Mouse (Mus musculus): ENCODE data around the gene Zfp946. TPM values are rescaled to one million over a fixed set of nuclear protein-coding genes. Genes with fewer than 3 reads are reported as not detected.

The Zfp946 gene
- polyA plus RNA-seq (2021; fragmentation: Nextera tagmentation) = 3.8 and 4.2 TPM in 2 replicates
- long read RNA-seq, experiment 1, transcript Zfp946-202 (7 exons, 2,926 nt) = major isoform, 5 of 10 reads
- long read RNA-seq, experiment 1, partial matches to known transcripts = 0 of 10 reads
- long read RNA-seq, experiment 1, other reads (novel, unspliced or antisense) = 5 of 10 reads
- long read RNA-seq, experiment 2, transcript Zfp946-202 (7 exons, 2,926 nt) = major isoform, 23 of 57 reads
- long read RNA-seq, experiment 2, partial matches to known transcripts = 2 of 57 reads
- long read RNA-seq, experiment 2, other reads (novel, unspliced or antisense) = 29 of 57 reads

DNA sequence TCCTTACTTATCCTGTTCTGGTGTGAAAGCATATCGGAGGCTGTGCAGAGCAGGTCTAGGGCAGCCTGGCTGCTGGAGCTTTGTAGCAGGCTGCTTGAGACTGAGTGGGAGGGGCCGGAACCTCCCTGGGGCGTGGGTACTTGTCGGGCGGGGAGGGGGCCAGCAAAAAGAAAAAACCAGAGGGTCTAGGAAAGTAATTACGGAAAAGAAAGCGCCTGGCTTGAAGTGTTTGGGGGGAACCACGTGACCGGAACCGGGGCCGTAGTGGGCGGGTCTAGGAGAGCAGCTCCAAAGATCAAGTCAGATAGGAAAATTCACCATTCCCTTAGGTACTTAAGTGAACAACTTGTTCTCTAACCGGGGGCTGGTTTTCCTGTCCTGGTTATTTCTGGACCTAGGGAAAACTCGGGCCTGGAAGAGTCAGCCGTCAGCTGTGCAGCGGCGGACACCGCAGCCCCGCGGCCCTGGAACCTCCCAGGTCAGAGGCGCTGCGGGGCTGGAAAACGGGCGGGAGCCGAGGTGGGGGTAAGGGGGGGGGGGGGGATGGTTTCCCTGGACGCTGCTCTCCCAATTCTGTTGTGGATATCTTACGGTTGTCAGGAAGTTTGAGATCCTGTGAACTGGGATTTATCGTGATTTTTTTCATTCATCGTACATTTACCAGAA, at the start of gene Zfp946:
Zfp946 (plus strand) TSS at position 271 of the 666 bp plus-strand sequence.

Other genes starting within 250 kb of the Zfp946 start
- gene Zfp994, start 198.6 kb upstream of the Zfp946 start, polyA plus RNA-seq (2021; fragmentation: Nextera tagmentation) = 2.0 and 2.4 TPM in 2 replicates
- 4.8 and 5.0 TPM in 2 replicates for gene CT030661.1, start 109.4 kb upstream of the Zfp946 start, polyA plus RNA-seq (2021; fragmentation: Nextera tagmentation)
- gene Zfp944, start 62.8 kb upstream of the Zfp946 start, polyA plus RNA-seq (2021; fragmentation: Nextera tagmentation) = 6.4 and 6.6 TPM in 2 replicates
- gene Zfp758, start 62.8 kb upstream of the Zfp946 start, polyA plus RNA-seq (2021; fragmentation: Nextera tagmentation) = 4.1 and 4.2 TPM in 2 replicates
- not detected in 2 replicates for gene Vmn2r111, start 149.3 kb downstream of the Zfp946 start, polyA plus RNA-seq (2021; fragmentation: Nextera tagmentation)
- not detected in 2 replicates for gene Vmn2r112, start 176.7 kb downstream of the Zfp946 start, polyA plus RNA-seq (2021; fragmentation: Nextera tagmentation)